Mouse (Mus musculus): ENCODE results near the gene Taar6.

Gene Taar6

DNA sequence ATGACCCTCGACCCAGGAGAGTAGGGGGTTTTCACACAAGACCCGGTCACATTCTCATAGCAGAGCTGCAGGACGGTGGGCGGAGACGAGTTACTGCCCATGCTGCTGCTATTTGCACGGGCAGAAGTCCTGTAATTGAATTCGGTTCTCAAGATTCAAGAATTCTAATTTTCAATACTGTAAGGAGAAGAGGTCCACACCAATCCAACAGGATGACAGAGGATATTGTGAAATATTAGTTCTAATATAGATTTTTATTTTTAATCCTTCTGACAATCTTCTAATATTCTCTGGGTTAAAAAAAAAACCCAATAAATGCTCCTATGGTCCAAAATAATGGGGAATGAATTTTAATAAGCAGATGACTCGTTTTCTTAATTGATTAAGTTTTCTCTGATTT, at the start of gene Taar6:
Gene Taar6, minus strand, starts transcription at position 101 of the 400 bp plus-strand sequence.
- DNase-seq (ENCODE audit: low read depth, low spot score), result no peak

DNA sequence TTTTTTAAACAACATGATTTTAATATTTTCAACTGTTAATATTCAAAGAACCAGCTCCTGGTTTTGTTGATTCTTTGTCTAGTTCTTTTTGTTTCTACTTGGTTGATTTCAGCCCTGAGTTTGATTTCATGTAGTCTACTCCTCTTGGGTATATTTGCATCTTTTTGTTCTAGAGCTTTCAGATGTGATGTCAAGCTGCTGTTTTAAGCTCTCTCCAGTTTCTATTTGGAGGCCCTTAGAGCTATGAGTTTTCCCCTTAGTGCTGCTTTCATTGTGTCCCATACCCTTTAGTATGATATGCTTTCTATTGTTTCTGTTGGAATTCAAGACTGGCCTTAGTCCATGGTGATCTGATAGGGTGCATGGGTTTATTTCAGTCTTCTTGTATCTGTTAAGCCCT, 45.9 kb upstream of the Taar6 start:
- DNase-seq (ENCODE audit: low read depth, low spot score), result no peak

DNA sequence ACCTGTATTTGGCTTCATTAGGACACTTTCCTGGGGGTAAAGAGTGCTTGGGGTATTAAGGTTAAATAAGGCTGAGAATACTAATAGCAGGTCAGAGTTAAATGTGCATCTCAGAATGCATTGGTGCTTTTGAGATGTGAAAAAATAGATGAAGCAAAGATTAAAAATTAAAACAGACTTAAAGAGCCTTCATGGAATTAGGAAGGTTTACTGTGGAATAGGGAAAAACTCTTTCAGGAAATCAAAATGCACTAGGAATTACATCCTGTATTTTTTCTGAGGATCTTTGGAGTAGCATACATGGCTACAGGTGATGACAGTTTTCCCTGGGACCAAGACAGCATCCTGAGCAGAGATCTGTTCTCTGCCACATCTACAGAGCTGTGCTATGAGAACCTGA, 41.5 kb upstream of the Taar6 start, which contains the start of gene Taar7d:
Gene Taar7d, plus strand, starts transcription at position 301 of the 400 bp plus-strand sequence.
- no peak for DNase-seq (ENCODE audit: low read depth, low spot score)

DNA sequence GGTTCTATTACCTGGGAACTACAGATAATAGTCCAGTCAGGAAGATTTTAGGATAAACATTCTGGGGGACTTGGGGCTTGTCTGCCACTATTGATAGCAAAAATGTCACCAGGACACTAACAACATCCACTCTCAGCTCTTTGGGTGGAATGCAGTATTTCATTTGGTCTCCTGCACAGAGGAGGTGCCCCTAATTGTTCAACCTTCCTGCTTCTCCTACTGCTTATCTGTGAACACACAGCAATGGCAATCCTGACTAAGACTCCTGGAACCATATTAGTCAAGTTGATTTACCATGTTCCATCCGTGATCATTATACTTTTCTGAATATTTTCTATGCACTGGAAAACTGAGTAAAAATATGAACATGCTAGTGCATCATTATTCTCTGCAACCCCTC, 22.7 kb upstream of the Taar6 start:
- no peak for DNase-seq (ENCODE audit: low read depth, low spot score)

DNA sequence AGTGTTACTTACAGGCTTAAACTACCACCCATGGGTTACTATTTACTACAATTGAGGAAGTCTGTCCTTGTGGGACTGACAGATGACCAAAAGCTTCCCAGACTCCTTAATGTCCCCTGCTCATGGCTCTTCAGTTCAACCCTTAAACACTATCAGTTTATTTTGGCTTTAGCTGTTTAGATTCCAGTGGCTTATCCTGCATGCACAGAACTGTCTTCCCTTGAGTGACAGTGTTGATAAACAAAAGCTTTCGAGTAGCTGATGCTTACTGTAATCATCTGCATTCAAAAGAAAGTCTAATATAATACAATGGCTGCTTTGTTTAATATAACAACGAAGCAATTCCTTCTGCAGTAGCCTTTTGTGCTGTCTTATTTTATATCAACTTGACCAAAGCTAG, 21.6 kb upstream of the Taar6 start:
- no peak for DNase-seq (ENCODE audit: low read depth, low spot score)

DNA sequence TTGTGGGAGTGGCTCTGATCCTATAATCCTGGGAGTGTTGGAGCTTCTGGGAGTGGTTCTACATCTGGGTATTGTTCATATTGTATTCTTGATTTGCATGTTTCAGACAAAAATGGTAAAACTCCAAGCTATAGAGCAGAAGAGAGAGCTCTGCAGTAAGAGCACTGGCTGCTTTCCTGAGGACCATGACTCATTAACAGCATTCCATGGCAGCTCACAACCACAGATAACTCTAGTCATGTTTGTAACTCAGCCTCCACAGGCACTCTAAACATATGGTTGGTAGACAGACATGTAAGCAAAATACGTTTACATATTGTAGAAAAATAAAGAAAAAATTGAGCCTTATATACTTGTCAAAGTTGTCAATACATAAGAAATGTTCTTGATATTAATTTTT, 21.0 kb upstream of the Taar6 start:
- DNase-seq (ENCODE audit: low read depth, low spot score), result no peak

DNA sequence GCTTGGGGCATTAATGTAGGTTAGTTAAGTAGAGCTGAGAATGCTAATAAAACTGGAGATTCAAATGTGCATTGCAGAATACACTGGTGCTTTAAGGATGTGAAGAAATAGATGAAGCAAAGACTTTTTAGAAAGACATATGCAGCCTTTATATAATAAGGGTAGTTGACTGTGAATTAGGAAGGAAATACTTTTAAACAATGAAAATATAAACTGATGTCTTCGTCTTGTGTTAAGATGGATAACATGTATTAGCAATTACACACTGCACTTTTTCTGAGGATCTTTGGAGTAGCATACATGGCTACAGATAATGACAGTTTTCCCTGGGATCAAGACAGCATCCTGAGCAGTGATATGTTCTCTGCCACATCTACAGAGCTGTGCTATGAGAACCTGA, 14.2 kb upstream of the Taar6 start, which contains the start of gene Taar7b:
Gene Taar7b, plus strand, starts transcription at position 301 of the 400 bp plus-strand sequence.
- no peak for DNase-seq (ENCODE audit: low read depth, low spot score)

DNA sequence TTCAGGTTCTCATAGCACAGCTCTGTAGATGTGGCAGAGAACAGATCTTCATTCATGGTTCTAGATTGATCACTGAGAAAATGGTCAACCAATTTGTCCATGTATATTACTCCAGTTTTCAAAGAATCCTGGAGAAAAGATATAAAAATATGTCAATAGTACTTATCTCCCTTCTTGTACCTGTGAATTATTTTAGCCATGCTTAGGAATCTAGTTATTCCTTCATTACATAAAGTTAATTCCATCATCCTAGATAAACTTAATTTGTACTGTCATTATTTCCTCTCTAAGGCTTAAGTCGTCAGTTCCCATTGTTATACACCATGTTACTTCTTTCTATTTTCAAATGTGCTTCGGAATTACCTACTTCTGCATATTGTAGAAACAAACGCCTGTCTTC, 7.9 kb upstream of the Taar6 start, which contains the start of gene Taar7a:
Gene Taar7a, minus strand, starts transcription at position 101 of the 400 bp plus-strand sequence.
- DNase-seq (ENCODE audit: low read depth, low spot score), result no peak

DNA sequence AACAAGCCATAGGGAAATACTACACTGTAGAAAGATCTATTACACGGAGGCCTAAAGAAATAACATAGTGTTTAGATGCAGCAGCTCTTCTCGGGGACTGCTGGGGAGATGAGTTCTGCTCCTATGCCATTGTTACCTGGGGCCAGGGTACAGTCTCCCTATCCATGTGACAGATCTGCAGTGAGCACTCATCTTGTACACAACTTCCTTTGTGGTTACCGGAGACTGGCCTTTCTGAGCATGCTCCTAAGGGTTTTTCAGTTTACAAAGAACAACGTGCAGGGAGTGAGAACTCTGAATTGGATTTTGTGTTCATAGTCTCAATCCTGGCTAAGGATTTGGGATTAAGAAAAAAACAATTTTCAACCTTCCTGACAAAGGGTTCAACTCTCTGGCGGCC, 973 bp upstream of the Taar6 start:
- no peak for DNase-seq (ENCODE audit: low read depth, low spot score)

DNA sequence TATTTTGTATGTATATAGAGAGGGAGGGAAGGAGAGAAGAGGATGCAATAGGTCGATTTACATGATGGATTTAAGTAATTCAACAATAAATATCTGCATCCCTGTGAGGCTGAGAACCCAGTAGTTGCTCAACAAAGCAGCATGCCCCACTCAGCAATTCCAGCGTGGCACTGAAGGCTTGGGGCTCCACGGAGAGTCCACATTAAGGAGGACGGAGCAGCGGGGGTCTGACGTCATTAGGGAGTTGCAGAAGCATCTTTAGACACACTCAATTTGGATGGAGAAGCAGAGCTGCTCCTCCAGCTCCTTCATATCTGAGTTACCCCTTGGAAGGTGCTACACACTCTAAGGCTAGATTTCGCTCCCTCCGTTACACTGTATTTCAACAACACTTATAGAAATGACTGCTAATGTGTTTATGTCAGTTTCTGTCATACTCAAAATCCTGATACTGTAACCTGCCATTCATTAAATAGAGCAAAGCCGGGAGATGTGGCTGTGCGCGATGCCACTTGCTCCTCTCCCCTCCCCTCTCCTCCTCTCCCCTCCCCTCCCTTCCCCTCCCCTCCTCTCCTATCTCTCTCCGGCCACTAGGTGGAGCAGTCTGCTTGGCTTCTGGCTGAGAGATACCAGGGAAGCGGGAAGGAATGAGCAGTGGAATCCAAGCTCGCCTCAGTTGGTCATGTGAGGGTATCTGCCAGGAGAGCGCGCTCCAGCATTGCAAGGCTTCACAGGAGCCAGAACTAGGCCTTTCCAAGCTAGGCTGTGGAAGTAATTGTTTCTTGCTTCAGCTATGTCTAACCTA, 6.3 kb downstream of the Taar6 start:
- peak; percentile 34 for DNase-seq (ENCODE audit: low read depth, low spot score)

DNA sequence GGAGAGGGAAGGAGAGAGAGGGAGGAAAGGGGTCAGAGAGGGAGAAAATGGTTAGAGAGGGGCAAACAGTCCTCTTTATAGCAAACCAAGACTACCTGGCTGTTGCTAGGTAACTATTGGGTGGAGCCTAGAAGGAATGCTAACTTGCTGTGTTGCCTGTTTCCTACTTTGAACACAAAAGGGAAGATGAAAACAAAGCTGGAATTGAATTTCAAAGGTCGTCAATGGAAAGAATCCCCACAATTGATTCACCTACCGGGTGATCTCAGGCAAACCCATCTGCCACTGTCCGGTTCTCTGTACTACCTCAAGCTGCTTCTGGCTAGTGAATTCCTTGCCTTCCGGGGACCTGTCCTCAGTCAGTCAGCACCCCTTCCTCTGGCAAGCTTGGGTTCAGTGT, 7.5 kb downstream of the Taar6 start:
- no peak for DNase-seq (ENCODE audit: low read depth, low spot score)

DNA sequence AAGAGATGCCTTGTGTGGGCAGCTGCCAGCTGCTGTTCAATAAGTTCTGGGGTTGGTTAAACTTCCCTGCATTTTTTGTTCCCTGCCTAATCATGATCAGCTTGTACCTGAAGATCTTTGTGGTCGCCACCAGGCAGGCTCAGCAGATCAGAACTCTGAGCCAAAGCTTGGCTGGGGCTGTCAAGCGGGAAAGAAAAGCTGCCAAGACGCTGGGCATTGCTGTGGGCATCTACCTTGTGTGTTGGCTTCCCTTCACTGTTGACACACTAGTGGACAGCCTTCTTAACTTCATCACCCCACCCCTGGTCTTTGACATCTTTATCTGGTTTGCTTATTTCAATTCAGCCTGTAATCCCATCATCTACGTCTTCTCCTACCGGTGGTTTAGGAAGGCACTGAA, 14.2 kb downstream of the Taar6 start:
- DNase-seq (ENCODE audit: low read depth, low spot score), result no peak

DNA sequence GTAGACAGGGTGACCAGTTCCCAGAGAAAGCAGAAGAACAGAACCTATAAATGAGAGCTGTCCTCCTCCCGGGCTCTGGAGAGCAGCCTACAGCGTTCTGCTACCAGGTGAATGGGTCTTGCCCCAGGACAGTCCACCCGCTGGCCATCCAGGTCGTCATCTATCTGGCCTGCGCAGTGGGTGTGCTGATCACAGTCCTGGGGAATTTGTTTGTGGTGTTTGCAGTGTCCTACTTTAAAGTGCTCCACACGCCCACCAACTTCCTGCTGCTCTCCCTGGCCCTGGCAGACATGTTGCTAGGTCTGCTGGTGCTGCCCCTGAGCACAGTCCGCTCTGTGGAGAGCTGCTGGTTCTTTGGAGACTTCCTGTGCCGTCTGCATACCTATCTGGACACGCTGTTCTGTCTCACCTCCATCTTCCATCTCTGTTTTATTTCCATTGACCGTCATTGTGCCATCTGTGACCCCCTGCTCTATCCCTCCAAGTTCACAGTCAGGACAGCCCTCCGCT, 14.7 kb downstream of the Taar6 start, which contains the start of gene Taar5:
Gene Taar5, plus strand, starts transcription at position 51 of the 510 bp plus-strand sequence.
- no peak for DNase-seq (ENCODE audit: low read depth, low spot score)

DNA sequence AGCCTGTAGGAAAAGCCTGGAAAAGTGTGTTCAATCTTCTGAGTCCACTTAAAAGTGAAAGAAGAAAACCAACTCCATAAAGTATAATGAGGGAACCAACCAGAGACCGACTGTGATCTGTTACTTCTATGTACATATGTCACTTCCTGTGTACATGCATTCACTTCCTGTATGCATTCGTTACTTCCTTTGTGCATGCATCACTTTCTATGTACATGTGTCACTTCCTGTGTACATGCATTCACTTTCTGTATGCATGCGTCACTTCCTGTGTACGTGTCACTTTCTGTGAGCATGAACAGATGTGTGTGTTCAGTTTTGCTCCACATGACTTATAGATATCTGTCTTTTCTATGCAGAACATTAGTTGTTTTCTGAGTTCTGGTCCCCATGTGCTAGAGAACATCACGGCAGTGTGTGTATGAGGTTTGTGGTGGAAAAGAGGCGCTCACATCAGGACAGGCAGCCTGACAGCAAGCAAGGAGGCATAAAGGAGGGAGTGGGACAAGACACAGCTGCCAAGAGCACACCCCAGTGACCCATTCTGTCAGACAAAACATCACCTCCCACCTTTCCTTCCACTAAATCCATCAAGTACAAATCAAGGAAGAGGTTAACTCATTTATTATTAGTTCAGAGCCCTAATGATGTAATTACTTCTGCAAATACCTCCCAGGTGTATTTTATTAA, 20.4 kb downstream of the Taar6 start:
- no peak for DNase-seq (ENCODE audit: low read depth, low spot score)

DNA sequence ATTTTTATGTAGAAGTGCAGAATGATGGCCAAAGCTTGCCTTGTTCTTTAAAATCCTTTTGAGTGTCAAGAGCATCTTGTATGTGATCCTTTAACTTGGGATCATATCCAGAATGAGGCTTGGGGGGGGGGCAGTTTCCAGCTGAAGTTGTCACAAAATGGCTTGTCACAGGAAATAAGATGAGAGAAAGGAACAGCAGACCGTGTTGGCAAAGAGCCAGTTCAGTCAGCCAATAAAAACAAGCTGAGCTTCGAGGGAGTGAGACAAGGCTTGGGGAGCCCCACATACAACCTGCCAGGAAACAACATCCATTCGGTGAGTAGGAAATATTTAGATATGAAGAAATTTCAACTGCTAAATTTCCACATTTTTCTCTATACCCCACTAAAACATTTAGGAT, 22.0 kb downstream of the Taar6 start:
- no peak for DNase-seq (ENCODE audit: low read depth, low spot score)

DNA sequence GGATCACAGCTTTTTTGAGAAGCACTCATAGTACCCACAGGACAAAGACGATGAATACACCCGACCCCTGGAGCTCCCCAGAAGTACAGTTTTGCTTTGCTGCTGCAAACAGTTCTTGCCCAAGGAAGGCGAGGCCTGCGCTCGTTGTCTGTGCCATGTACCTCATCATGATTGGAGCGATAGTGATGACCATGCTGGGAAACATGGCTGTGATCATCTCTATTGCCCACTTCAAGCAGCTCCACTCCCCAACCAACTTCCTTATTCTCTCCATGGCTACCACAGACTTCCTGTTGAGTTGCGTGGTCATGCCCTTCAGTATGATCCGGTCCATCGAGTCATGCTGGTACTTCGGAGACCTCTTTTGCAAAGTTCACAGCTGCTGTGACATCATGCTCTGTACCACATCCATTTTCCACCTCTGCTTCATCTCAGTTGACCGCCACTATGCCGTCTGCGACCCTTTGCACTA, 25.0 kb downstream of the Taar6 start, which contains the start of gene Taar4:
Gene Taar4, plus strand, starts transcription at position 51 of the 472 bp plus-strand sequence.
- DNase-seq (ENCODE audit: low read depth, low spot score), result no peak

DNA sequence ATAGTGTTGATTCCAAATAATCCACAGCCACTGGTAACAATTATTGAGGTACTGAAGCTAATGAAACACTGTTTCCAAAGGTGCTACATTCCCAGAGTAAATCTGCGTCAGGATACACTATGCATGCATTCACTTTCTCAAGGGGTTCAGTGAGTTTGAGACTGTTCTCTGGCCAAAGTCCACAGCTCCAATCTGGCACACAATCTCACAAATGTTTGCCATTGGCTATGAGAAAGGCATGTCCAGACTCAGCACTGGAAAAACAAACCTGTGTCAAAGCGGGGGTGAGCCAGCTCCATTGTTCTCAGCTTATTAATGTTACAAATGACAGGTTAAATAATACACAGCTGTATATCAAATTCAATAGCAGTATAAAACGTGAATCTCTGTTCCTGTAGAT, 26.4 kb downstream of the Taar6 start:
- DNase-seq (ENCODE audit: low read depth, low spot score), result no peak

DNA sequence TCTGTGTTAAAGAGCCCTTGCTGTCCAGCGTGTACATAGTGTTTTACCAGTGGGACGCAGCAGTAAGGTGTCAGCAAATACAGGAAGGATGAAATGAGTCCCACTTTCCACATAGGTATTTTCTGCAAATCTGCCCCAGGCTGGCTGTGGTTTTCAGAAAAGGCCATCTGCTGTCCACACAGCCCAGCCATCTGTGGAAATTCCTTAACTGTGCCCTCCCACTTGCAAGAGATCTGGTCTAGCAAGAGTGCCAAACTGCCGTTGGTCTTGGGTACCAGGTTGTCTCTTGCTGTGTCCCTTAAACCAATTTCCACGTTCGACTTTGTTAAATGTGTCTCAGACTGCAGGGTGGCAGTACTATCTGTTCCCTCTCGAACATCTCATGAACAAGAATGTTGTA, 33.7 kb downstream of the Taar6 start:
- DNase-seq (ENCODE audit: low read depth, low spot score), result no peak

DNA sequence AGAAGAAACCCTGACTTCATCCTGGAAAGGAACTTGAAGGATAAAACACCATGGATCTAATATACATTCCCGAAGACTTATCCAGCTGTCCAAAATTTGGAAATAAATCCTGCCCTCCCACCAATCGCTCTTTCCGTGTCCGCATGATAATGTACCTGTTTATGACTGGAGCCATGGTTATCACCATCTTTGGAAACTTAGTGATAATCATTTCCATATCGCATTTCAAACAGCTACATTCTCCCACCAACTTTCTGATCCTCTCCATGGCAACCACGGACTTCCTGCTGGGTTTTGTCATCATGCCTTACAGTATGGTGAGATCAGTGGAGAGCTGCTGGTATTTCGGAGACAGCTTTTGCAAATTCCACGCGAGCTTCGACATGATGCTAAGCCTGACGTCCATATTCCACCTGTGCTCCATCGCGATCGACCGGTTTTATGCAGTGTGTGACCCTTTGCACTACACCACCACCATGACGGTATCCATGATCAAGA, 35.9 kb downstream of the Taar6 start, which contains the start of gene Taar3:
Gene Taar3, plus strand, starts transcription at position 51 of the 498 bp plus-strand sequence.
- no peak for DNase-seq (ENCODE audit: low read depth, low spot score)

DNA sequence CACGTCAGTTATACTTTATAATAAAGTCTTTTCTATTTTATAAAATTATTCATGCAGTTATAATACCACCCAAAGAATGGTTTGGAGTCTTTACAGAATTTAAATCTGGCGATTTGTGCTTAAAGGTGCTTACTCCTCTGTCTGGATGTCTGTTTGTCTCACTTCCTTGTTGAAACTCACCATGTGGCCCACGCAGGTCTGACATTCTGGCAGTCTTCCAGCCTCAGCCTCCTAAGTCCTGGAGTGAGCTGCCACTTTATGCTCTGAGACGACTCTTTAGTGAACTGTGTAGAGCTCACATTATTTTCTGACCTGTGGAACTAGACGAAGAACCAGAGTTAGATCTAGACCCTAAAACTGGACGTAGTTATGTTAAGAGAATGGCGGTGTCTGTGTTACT, 37.4 kb downstream of the Taar6 start:
- no peak for DNase-seq (ENCODE audit: low read depth, low spot score)

DNA sequence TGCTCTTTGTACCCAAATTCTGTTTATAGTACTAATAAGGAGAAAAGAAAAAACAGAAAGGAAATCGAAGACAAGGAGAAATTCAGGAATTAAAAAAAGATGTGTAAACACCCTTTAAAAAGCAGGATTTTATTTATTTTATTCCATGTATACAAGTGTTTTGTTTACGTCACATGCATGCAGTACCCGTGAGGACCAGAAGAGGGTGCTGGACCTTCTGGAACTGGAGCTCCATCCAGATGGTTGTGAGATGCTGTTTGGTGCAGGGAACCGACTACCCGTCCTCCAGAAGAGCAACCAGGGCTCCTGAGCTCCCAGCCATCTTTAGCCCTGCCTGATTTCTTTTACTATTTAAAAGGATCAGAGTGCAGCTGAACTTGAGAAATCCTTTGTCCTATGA, 43.0 kb downstream of the Taar6 start:
- DNase-seq (ENCODE audit: low read depth, low spot score), result no peak

DNA sequence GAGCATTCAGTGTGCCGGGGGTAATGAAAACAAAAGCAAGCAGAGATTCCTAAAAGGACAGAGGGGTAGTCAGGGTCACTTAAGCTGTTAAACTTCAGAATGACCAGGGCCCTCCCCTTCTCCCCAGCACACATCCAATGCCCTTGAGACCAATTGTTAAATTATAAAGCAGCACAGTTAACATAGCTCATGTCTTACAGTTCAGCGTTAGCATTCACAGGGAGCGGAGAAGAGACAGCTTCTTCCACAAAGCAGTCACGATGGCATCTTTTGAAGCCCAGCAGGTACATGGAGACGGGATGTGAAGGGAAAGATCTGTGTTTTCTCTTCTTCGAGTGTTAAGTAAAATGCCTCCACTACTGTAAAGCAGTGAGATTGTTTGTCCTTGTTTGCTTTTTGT, 47.1 kb downstream of the Taar6 start, which contains the start of gene Taar2:
Gene Taar2, plus strand, starts transcription at position 261 of the 400 bp plus-strand sequence.
- no peak for DNase-seq (ENCODE audit: low read depth, low spot score)
